Mouse (Mus musculus): ENCODE data around the gene Gm21650. TPM values are rescaled to one million over a fixed set of nuclear protein-coding genes. Genes with fewer than 3 reads are reported as not detected.
"Not testable (repeated sequence)": the region's sequence is repeated elsewhere in the genome, so short reads cannot be mapped to it uniquely, and the experiment has no call there.

Gene Gm21650
- polyA plus RNA-seq (2014; fragmentation: Nextera tagmentation; extraction: Ambion mirVana), result not detected in 2 replicates

DNA sequence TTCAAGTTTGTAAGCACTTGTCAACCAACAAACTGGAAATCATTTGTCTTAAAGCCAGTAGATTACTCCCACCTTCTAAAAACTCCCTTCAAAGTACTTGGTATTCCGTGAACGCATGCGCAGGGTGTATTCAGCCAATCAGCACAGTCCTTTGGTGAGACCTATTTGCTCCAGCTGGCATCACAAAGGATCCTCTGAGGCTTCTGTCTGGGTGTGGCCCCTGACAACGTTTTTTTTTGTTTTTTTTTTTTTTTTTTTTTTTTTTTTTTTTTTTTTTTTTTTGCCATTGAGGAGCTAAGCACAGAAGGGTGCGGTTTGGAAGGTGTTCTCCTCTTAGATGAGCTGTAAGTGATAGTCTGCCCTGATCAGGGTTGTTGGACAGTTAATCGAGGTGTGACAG, at the start of gene Gm21650:
TSS of gene Gm21650 (plus strand) at position 301 of the 400 bp plus-strand sequence.
- H3K4me1 ChIP-seq (ENCODE audit: control insufficient read depth, insufficient read depth, low read length); DNase-seq (ENCODE audit: low spot score); H3K4me3 ChIP-seq (ENCODE audit: low read depth, low read length); H3K27ac ChIP-seq (ENCODE audit: low read depth, low read length); H3K27me3 ChIP-seq (replicated peaks; ENCODE audit: control insufficient read depth, insufficient read depth, low read length); H3K36me3 ChIP-seq (ENCODE audit: control insufficient read depth, insufficient read depth, low read length); H3K4me2 ChIP-seq (ENCODE audit: low read length); H3K9me3 ChIP-seq (replicated peaks; ENCODE audit: control insufficient read depth, low read length); H3K9ac ChIP-seq (ENCODE audit: low read length); ATAC-seq: not testable (repeated sequence)
- no CpG with 5 or more reads among the region's 6 CpGs for WGBS
